Mouse (Mus musculus): Measurements from ENCODE around the gene Slc12a7.

DNA sequence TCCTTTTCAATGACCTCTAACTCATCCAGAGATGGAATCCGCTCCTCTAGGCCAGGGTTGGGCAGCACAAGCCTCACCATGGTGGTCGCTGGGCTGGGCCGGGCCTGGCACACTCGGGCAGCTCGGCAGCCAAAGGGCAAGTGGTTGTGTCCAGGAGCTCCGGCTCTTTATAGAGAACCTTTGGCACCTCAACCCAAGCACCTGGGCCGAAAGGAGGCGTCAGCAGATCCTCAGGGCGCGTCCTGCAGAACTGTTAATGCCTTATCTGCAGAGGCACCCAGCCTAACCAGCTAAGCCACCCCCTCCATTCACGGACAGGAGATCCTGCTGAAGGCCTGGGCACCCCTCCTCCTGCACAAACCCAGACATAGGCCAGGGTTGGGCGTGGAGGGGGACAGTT, 32.3 kb upstream of the Slc12a7 start:
- TF ChIP-seq CTCF (IDR thresholded peaks at IDR 0.05; ENCODE audit: extremely low read depth, insufficient read depth, low read length) (no peak), POLR2A (IDR thresholded peaks at IDR 0.05; ENCODE audit: extremely low read depth, insufficient read depth, low read length) (no peak)
